Mouse (Mus musculus): ENCODE measurements around the gene Mup6.
"Not testable (repeated sequence)": the region's sequence is repeated elsewhere in the genome, so short reads cannot be mapped to it uniquely, and the experiment has no call there.

Mup6 gene

DNA sequence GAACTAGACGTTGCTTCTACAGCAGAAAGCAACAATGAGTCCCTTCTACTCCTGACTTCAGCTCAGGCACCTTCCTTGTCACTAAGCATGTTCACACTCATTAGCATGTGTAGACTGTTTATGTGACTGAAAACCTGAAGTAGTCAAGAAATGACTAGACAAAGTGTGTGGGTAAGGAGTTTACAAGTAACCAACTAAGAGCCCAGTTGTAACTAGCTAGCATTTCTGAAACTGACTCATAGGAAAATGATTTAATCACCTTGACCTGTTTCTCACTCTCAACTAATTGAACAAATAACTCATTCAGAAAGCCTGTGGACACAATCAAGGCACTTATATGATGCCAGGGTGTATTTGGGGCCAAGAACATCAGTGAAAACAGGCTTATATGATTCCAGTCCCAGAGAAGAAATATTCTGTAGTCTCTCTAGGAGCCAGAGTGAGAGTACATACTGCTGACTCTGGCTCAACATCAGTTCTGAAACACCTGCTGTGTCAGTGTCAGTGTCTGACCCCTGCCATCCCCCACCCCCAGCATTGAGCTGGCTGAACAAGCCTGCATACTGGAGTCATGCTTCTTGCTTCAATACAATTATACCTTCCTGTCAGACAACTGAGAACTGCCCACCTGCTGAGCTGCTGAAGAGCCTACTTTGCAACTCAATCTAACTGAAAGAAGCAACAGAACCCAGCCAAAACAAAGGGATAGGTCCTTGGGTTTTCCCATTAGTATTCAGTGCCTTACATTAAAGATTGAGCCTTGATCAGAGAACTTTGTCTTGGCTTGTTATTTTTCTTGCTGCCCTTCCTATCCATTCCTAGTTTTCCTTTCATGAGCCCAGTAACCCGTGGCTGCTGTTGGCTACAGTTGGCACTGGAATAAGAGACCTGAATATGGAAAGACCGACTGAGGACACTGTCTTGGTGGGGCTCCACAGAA, at the start of gene Mup6:
Gene Mup6 (plus strand): TSS at position 890 of the 940 bp plus-strand sequence.
- no peak for DNase-seq (ENCODE audit: low read depth, low spot score)

DNA sequence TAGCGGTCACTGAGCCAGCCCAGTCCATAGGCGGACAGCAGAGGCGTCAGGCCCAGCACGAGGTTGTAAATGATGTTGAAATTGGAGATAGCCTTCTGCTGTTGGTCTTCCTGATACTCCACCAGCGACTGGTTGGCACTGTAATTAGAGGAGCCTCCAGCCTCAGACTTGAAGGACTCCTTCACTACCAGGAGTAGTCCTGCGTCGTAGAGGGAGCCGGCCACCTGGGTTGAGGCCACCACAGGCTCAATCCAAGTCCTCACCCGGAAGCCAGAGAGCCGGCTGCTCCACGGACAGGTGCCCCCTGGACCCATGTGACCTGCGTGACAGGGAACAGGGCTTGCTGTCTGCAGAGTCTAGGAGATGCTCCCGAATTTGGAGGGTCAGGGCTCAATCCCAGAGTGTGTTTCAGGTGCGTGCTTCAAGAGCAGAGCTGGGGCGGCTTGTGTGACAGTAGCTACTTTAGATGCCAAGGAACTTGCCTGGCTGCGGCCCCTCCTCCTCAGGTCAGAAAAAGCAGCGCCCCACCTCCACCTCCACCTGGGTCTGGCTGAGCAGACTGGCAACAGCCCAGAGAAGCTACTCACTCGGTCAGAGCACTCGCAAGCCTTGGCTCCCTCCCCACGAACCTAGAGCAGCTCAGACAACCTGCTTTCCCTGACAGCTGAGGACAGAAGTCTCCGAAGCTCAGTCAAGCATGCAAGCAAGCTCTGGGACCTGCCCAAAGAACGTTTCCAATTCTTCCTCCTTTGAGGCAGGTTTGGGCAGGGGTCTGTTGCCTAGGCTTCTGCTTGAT, 49.3 kb upstream of the Mup6 start, which contains the start of gene Slc46a2:
Gene Slc46a2 (minus strand): TSS at position 449 of the 796 bp plus-strand sequence.
- no peak for DNase-seq (ENCODE audit: low read depth, low spot score)

- DNase-seq (ENCODE audit: low read depth, low spot score) = no peak
Observed at GRCm38 (mm10) chr4:59917966-59918365, 46.1 kb upstream of the Mup6 start.

DNA sequence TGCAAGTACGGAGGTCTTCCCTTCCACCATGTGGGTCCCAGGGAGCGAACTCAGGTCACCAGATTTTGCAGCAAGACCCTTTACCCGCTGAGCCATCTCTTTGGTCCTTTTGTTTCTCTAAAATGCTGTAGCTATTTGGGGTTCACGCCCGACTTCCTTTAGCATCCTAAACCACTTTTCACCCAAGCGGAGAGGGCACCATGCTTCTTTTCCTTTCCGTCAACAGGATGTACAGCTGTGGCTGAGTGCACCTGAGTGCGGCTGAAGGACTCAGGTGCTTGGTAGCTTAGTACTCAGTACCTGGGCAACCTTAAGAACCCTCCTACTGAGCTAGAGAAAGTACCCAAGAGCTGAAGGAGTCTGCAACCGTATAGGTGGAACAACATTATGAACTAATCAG, 39.0 kb upstream of the Mup6 start:
- no peak for DNase-seq (ENCODE audit: low read depth, low spot score)

- DNase-seq (ENCODE audit: low read depth, low spot score) = no peak
Observed at GRCm38 (mm10) chr4:59927666-59928065, 36.4 kb upstream of the Mup6 start.

- peak; percentile 78 for DNase-seq (ENCODE audit: low read depth, low spot score)
Observed at GRCm38 (mm10) chr4:59928347-59928746, 35.7 kb upstream of the Mup6 start.

- peak; percentile 21 for DNase-seq (ENCODE audit: low read depth, low spot score)
Observed at GRCm38 (mm10) chr4:59932505-59933281, 31.4 kb upstream of the Mup6 start.

DNA sequence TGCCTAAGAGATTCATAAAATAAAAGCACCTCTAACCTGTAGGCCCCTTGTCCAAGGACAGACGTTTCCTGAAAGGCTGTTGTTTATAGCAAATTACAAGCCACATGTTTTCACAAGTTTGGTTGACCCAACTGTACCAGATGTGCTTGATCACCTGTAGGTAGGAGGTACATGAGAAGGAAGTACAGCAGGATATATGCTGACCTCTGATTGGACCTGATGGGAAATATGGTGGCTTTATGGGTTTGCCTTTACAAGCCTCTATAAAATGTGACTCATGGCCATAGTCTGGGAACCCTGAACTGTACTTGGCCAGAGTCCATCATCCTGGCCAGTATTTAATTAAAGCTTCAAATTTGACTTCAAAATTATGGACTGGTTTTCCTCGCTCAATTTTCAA, 26.6 kb upstream of the Mup6 start:
- no peak for DNase-seq (ENCODE audit: low read depth, low spot score)

DNA sequence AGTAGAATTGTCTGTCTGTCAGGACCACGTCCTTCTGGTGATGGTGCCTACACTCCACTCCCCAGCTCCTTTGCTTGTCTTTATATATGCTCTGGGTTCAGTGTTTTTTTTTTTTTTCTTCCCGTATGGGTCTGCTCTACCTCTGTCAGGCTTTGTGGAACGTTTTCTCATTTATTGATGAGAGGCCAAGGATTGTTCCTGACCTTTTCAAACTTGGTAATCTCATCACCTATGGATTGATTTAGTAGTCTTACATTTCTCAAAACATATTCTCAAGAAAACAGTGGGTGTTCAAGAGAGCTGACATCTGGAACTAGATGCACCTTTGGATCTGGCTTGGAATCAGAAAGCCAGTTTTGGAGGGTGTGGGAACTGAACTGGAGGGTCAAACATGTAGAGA, 3.5 kb upstream of the Mup6 start, which contains the start of gene Mup4:
Gene Mup4 (minus strand): TSS at position 101 of the 400 bp plus-strand sequence.
- no peak for DNase-seq (ENCODE audit: low read depth, low spot score)

DNA sequence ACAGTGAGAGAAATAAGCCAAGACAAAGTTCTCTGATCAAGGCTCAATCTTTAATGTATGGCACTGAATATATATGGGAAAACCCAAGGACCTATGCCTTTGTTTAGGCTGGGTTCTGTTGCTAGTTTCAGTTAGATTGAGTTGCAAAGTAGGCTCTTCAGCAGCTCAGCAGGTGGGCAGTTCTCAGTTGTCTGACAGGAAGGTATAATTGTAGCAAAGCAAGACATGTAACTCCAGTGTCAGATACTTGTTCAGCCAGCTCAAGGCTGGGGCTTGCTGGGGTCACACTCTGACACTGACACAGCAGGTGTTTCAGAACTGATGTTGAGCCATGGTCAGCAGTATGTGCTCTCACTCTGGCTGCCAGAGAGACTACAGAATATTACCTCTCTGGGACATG, 33.8 kb downstream of the Mup6 start:
- not testable (repeated sequence) for DNase-seq (ENCODE audit: low read depth, low spot score)

- DNase-seq (ENCODE audit: low read depth, low spot score) = not testable (repeated sequence)
Observed at GRCm38 (mm10) chr4:60020141-60020540, 56.0 kb downstream of the Mup6 start.

- DNase-seq (ENCODE audit: low read depth, low spot score) = not testable (repeated sequence)
Observed at GRCm38 (mm10) chr4:60029334-60030111, 65.4 kb downstream of the Mup6 start.
